Mouse (Mus musculus) hindbrain, embryonic 14.5 days (tissue): ENCODE results near the gene Cux2. TPM values are rescaled to one million over a fixed set of nuclear protein-coding genes. Genes with fewer than 3 reads are reported as not detected.

Experiments
- ATAC-seq: fragments of 200-750 bp; cut with Nextera tagmentation; 2 replicates; pipeline ENCODE4 v1.8.0; 2017; ENCODE audit warnings: moderate number of reproducible peaks, mild to moderate bottlenecking, moderate TSS enrichment, moderate library complexity; ENCODE audit not compliant: low FRiP score
- DNase-seq: peaks from one replicate; pipeline ENCODE4 v3.0.0-alpha.2; 2015; ENCODE audit warnings: low spot score
- H3K27ac ChIP-seq: fragments of 300-500 bp; sonication (generic); 2 replicates; pipeline ENCODE4 v1.5.1; 2014; ENCODE audit warnings: mild to moderate bottlenecking, moderate library complexity
- H3K27me3 ChIP-seq: fragments of 300-500 bp; sonication (generic); 2 replicates; pipeline ENCODE4 v1.6.1; 2014; ENCODE audit warnings: mild to moderate bottlenecking, low read length, mixed read lengths; ENCODE audit not compliant: control insufficient read depth, insufficient read depth
- H3K36me3 ChIP-seq: fragments of 300-500 bp; sonication (generic); replicated peaks from 2 replicates; pipeline ENCODE4 v1.6.1; 2014; ENCODE audit not compliant: control insufficient read depth, insufficient read depth
- H3K4me1 ChIP-seq: fragments of 300-500 bp; sonication (generic); replicated peaks from 2 replicates; pipeline ENCODE4 v1.6.1; 2014; ENCODE audit warnings: antibody characterized with exemption, low read length, mixed read lengths; ENCODE audit not compliant: control insufficient read depth, insufficient read depth
- H3K4me2 ChIP-seq: fragments of 300-500 bp; sonication (generic); replicated peaks from 2 replicates; pipeline ENCODE4 v1.6.1; 2014; ENCODE audit warnings: mild to moderate bottlenecking, moderate library complexity
- H3K4me3 ChIP-seq: fragments of 300-500 bp; sonication (generic); replicated peaks from 2 replicates; pipeline ENCODE4 v1.5.1; 2014; ENCODE audit warnings: mild to moderate bottlenecking, low read length
- H3K9ac ChIP-seq: fragments of 300-500 bp; sonication (generic); 2 replicates; pipeline ENCODE4 v1.6.1; 2014
- H3K9me3 ChIP-seq: fragments of 300-500 bp; sonication (generic); 2 replicates; pipeline ENCODE4 v1.6.1; 2016; ENCODE audit warnings: low read length; ENCODE audit not compliant: control insufficient read depth
- WGBS: fragments of 180-500 bp; shearing (Covaris S2); extraction: QIAGEN DNeasy Blood & Tissue Kit; methylation state at CpG from one replicate; pipeline ENCODE4 v1.1.7; 2014; 5-methylcytosine and 5-hydroxymethylcytosine counted together
- polyA plus RNA-seq: library from polyadenylated mRNA; unstranded; fragments of >200 nt; fragmentation: Nextera tagmentation; extraction: Ambion mirVana; gene quantifications from 2 replicates; pipeline ENCODE4 v1.2.1, GENCODE M21; 2014

The Cux2 gene
- polyA plus RNA-seq, 1 experiment from 2014 or later: 28.1 TPM

DNA sequence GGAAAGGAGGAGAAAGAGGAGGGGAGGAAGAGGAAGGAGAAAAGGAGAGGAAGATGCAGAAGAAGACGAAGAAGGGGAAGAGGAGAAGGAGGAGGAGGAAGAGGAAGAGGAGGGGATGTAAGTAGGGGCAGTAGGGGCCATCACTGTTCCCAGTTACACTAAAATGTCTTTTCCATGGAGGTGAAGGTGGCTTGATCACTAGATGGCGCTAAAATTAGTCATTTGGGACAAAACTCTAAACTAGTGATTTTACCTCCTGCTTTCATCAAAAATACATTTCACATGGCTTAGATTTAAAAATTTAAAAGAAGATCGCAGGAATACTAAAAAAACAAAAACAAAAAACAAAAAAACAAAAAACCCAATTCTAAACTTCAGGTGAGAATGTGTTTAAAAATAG lies 156.3 kb downstream of the Cux2 start:
- Histone ChIP-seq H3K27ac (no peak overlapping the region), H3K4me2 (no peak overlapping the region), H3K4me1 (peaks cover 14% of the 10 kb centered on the region), H3K4me3 (no peak overlapping the region), H3K9me3 (no peaks in the 10 kb centered on the region), H3K36me3 (no peaks in the 10 kb centered on the region), H3K27me3 (no peaks in the 10 kb centered on the region), H3K9ac (no peak overlapping the region)
- DNase-seq: peak; percentile 74
- ATAC-seq: no peak
- WGBS: 35% methylated on average over 3 of the region's 3 CpGs

GRCm38 (mm10) chr5:121892281-121892680 lies 157.6 kb downstream of the Cux2 start:
- no peaks in the 10 kb centered on the region for H3K36me3 ChIP-seq
- H3K4me2 ChIP-seq: no peak overlapping the region
- WGBS: 83% methylated on average over 14 of the region's 14 CpGs
- no peak overlapping the region for H3K27ac ChIP-seq
- DNase-seq (no peak), ATAC-seq (no peak)
- H3K9ac ChIP-seq: no peak overlapping the region
- no peaks in the 10 kb centered on the region for H3K9me3 ChIP-seq
- H3K4me3 ChIP-seq: no peak overlapping the region
- H3K4me1 ChIP-seq: peaks cover 14% of the 10 kb centered on the region
- H3K27me3 ChIP-seq: no peaks in the 10 kb centered on the region

DNA sequence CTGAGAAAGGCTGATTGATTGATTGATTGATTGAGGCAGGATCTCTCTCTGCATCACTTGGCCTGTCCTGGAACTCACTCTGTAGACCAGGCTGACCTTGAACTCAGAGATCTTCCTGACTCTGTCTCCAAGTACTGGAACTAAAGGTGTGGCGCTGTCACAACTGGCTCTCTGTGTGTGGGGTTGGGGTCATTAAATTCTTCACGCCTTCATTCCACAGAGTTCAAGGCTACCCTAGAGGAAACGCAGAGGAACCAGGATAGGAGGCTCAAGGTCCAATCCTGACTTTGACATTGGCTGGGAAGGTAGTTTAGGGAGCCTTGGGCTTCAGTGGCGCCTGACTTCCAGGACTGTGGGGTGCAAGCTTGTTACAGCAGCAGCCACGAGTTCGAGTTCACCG lies 159.0 kb downstream of the Cux2 start:
- no peak for ATAC-seq
- WGBS: 94% methylated on average over 7 of the region's 7 CpGs

GRCm38 (mm10) chr5:121889819-121890362 lies 160.0 kb downstream of the Cux2 start:
- 53% methylated on average over 9 of the region's 9 CpGs for WGBS
- Histone ChIP-seq H3K9ac (no peak overlapping the region), H3K27ac (peak overlapping the region; percentile 11; the same call in 1 of the 2 replicates), H3K4me1 (peaks cover 2% of the 10 kb centered on the region; the same call in 1 of the 2 replicates), H3K4me3 (no peak overlapping the region), H3K36me3 (no peaks in the 10 kb centered on the region), H3K4me2 (no peak overlapping the region), H3K27me3 (no peaks in the 10 kb centered on the region), H3K9me3 (no peaks in the 10 kb centered on the region)
- no peak for ATAC-seq
- DNase-seq: no peak

More for the DNA sequence above, 159.0 kb downstream of the Cux2 start:
- H3K4me3 ChIP-seq: no peak overlapping the region
- no peaks in the 10 kb centered on the region for H3K36me3 ChIP-seq
- H3K9ac ChIP-seq: no peak overlapping the region
- DNase-seq: no peak
- H3K9me3 ChIP-seq: no peaks in the 10 kb centered on the region
- H3K27ac ChIP-seq: no peak overlapping the region
- H3K27me3 ChIP-seq: no peaks in the 10 kb centered on the region
- no peak overlapping the region for H3K4me2 ChIP-seq
- H3K4me1 ChIP-seq: peaks cover 12% of the 10 kb centered on the region

DNA sequence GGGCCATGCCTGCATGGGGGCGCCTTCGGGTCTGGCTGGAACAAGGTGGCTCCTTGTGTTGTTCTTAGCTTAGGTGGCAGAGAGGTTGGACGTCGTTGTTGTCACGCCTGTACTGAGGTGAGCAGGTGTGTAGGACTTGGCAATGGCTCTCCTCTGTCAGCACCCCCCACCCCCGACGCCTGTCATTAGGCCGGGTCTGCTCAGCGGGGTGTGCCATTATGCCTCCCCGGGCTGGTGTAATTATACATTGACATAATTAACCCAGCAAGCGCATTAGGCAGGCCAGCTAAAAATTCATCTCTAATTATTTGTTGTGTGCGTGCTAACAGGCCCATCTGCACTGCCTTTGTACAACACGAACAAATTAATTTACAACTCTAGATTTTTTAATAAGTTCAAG lies 160.5 kb downstream of the Cux2 start:
- no peak overlapping the region for H3K9ac ChIP-seq
- no peak overlapping the region for H3K4me3 ChIP-seq
- DNase-seq (no peak), ATAC-seq (no peak)
- no peaks in the 10 kb centered on the region; the same call in 1 of the 2 replicates for H3K4me1 ChIP-seq
- peak overlapping the region; percentile 4; the same call in 1 of the 2 replicates for H3K27ac ChIP-seq
- no peaks in the 10 kb centered on the region for H3K27me3 ChIP-seq
- no peak overlapping the region for H3K4me2 ChIP-seq
- H3K36me3 ChIP-seq: no peaks in the 10 kb centered on the region
- 35% methylated on average over 13 of the region's 13 CpGs for WGBS
- H3K9me3 ChIP-seq: no peaks in the 10 kb centered on the region

GRCm38 (mm10) chr5:121883356-121883755 lies 166.5 kb downstream of the Cux2 start:
- no peaks in the 10 kb centered on the region for H3K9me3 ChIP-seq
- no peak overlapping the region for H3K9ac ChIP-seq
- WGBS: 62% methylated on average over 8 of the region's 8 CpGs
- no peaks in the 10 kb centered on the region; the same call in 1 of the 2 replicates for H3K4me1 ChIP-seq
- H3K4me3 ChIP-seq: no peak overlapping the region
- H3K27me3 ChIP-seq: no peaks in the 10 kb centered on the region
- H3K4me2 ChIP-seq: no peak overlapping the region
- no peaks in the 10 kb centered on the region for H3K36me3 ChIP-seq
- H3K27ac ChIP-seq: no peak overlapping the region
- DNase-seq (no peak), ATAC-seq (0 out of 2 replicates have a peak, but pooled peaks have one; percentile 40)

- DNase-seq: no peak
- Histone ChIP-seq H3K4me1 (no peaks in the 10 kb centered on the region; the same call in 1 of the 2 replicates), H3K4me3 (no peak overlapping the region), H3K27me3 (no peaks in the 10 kb centered on the region), H3K36me3 (peaks cover 15% of the 10 kb centered on the region; the same call in 1 of the 2 replicates), H3K9ac (no peak overlapping the region), H3K27ac (no peak overlapping the region), H3K4me2 (no peak overlapping the region), H3K9me3 (no peaks in the 10 kb centered on the region)
- WGBS: 64% methylated on average over 6 of the region's 6 CpGs
- ATAC-seq: no peak
Observed at GRCm38 (mm10) chr5:121879211-121879610, 170.7 kb downstream of the Cux2 start.

DNA sequence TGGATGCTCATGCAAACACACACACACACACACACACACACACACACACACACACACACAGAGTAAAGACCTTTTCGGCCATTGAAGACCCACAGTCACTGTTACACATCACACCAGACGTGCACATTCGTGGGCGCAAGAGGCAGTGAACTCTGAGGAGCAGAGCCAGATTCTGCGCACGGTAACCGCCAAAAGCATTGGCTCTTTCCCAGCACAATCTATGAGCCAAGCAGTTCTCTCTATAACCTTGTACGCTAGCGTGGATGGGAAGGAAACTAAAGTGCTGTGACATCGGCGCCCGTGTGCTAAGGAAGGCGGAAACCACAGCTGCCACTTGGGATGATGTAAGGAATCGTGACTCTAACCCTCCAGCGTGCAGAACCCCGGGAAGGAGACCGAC lies 171.2 kb downstream of the Cux2 start:
- DNase-seq: no peak
- 80% methylated on average over 17 of the region's 17 CpGs for WGBS

DNA sequence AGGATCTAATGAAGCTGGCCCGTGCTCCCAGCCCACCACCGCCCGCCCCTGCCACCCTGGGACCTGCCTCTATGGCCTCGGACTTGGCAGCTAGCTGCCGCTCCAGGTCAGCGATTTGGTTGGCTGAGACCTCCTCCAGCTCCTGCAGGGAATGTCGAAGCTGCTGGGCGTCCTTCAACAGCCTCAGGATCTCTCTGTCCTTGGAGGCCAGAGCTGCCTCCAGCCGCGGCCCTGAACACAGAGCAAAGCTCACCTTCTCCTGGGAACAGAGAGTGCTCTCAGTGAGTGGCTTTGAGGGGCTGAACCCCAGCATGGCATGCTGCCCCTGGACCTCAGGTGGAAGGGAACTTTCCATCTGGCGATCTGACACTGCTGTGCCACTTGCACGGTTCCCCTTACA lies 173.0 kb downstream of the Cux2 start:
- H3K9ac ChIP-seq: no peak overlapping the region
- ATAC-seq (no peak), DNase-seq (no peak)
- no peaks in the 10 kb centered on the region for H3K9me3 ChIP-seq
- H3K4me1 ChIP-seq: no peaks in the 10 kb centered on the region; the same call in 1 of the 2 replicates
- H3K4me2 ChIP-seq: no peak overlapping the region
- H3K27ac ChIP-seq: no peak overlapping the region
- H3K36me3 ChIP-seq: peaks cover 30% of the 10 kb centered on the region
- H3K4me3 ChIP-seq: no peak overlapping the region
- no peaks in the 10 kb centered on the region for H3K27me3 ChIP-seq
- WGBS: 87% methylated on average over 12 of the region's 12 CpGs

More for the DNA sequence above, 171.2 kb downstream of the Cux2 start:
- no peak for ATAC-seq
- H3K4me1 ChIP-seq: no peaks in the 10 kb centered on the region; the same call in 1 of the 2 replicates
- no peak overlapping the region for H3K4me3 ChIP-seq
- no peaks in the 10 kb centered on the region for H3K27me3 ChIP-seq
- H3K4me2 ChIP-seq: no peak overlapping the region
- H3K9ac ChIP-seq: no peak overlapping the region
- peaks cover 20% of the 10 kb centered on the region; the same call in 1 of the 2 replicates for H3K36me3 ChIP-seq
- H3K27ac ChIP-seq: no peak overlapping the region
- H3K9me3 ChIP-seq: no peaks in the 10 kb centered on the region
